Mouse (Mus musculus) liver, embryonic 16.5 days (tissue): Measurements from ENCODE around the gene Il5. TPM values are rescaled to one million over a fixed set of nuclear protein-coding genes. Genes with fewer than 3 reads are reported as not detected.

Experiments used
- ATAC-seq: fragments of 200-750 bp; cut with Nextera tagmentation; 2 replicates; pipeline ENCODE4 v1.8.0; 2017; ENCODE audit warnings: low read depth, mild to moderate bottlenecking, moderate number of reproducible peaks, moderate library complexity
- H3K27ac ChIP-seq: fragments of 300-500 bp; sonication (generic); 2 replicates; pipeline ENCODE4 v1.5.1; 2014; ENCODE audit warnings: mild to moderate bottlenecking, low read length
- H3K27me3 ChIP-seq: fragments of 300-500 bp; sonication (generic); 2 replicates; pipeline ENCODE4 v1.6.1; 2014; ENCODE audit warnings: low read depth, low read length, mixed read lengths; ENCODE audit not compliant: control insufficient read depth, insufficient read depth
- H3K36me3 ChIP-seq: fragments of 300-500 bp; sonication (generic); 2 replicates; pipeline ENCODE4 v1.6.1; 2014; ENCODE audit warnings: mild to moderate bottlenecking; ENCODE audit not compliant: control insufficient read depth, insufficient read depth
- H3K4me1 ChIP-seq: fragments of 300-500 bp; sonication (generic); 2 replicates; pipeline ENCODE4 v1.6.1; 2014; ENCODE audit warnings: low read depth, low read length, mixed read lengths; ENCODE audit not compliant: control insufficient read depth
- H3K4me2 ChIP-seq: fragments of 300-500 bp; sonication (generic); 2 replicates; pipeline ENCODE4 v1.6.1; 2014; ENCODE audit warnings: low read depth, low read length, mixed read lengths
- H3K4me3 ChIP-seq: fragments of 300-500 bp; sonication (generic); 2 replicates; pipeline ENCODE4 v1.5.1; 2014; ENCODE audit warnings: low read depth, mild to moderate bottlenecking, low read length
- H3K9ac ChIP-seq: fragments of 300-500 bp; sonication (generic); 2 replicates; pipeline ENCODE4 v1.6.1; 2014; ENCODE audit warnings: low read depth, low read length
- H3K9me3 ChIP-seq: fragments of 300-500 bp; sonication (generic); replicated peaks from 2 replicates; pipeline ENCODE4 v1.6.1; 2016; ENCODE audit warnings: low read length; ENCODE audit not compliant: control insufficient read depth
- WGBS: fragments of 180-500 bp; shearing (Covaris S2); extraction: QIAGEN DNeasy Blood & Tissue Kit; methylation state at CpG from one replicate; pipeline ENCODE4 v1.1.7; 2014; ENCODE audit not compliant: insufficient replicate concordance; 5-methylcytosine and 5-hydroxymethylcytosine counted together
- polyA plus RNA-seq: library from polyadenylated mRNA; unstranded; fragments of >200 nt; fragmentation: Nextera tagmentation; extraction: Ambion mirVana; gene quantifications from 2 replicates; pipeline ENCODE4 v1.2.1, GENCODE M21; 2015

Il5 gene
- polyA plus RNA-seq, 1 experiment from 2014 or later, result not detected

- peak; percentile 68 for ATAC-seq
- Histone ChIP-seq H3K36me3 (peaks cover 3% of the 10 kb centered on the region), H3K27ac (peak overlapping the region; percentile 83), H3K27me3 (no peaks in the 10 kb centered on the region), H3K4me2 (peak overlapping the region; percentile 93), H3K4me3 (peak overlapping the region; percentile 82), H3K4me1 (peaks cover 7% of the 10 kb centered on the region), H3K9me3 (no peaks in the 10 kb centered on the region), H3K9ac (peak overlapping the region; percentile 82)
- WGBS, result 5% methylated on average over 29 of the region's 29 CpGs
Observed at GRCm38 (mm10) chr11:53706236-53706933, 14.2 kb upstream of the Il5 start.

- no peaks in the 10 kb centered on the region for H3K36me3 ChIP-seq
- no peaks in the 10 kb centered on the region for H3K9me3 ChIP-seq
- ATAC-seq, result peak; percentile 97
- peak within 1 kb of the TSS; percentile 82 for H3K9ac ChIP-seq
- H3K27ac ChIP-seq, result peak within 1 kb of the TSS; percentile 83
- peak within 1 kb of the TSS; percentile 93 for H3K4me2 ChIP-seq
- 2% methylated on average over 55 of the region's 55 CpGs for WGBS
- H3K4me1 ChIP-seq, result peaks cover 7% of the 10 kb centered on the region
- H3K27me3 ChIP-seq, result no peaks in the 10 kb centered on the region
- H3K4me3 ChIP-seq, result peak within 1 kb of the TSS; percentile 82
Observed at GRCm38 (mm10) chr11:53706934-53707717, 13.5 kb upstream of the Il5 start, which contains the start of gene Rad50. Gene Rad50 (minus strand): TSS chr11:53707319.

- Histone ChIP-seq H3K4me2 (peak overlapping the region; percentile 93), H3K9me3 (no peaks in the 10 kb centered on the region), H3K36me3 (no peaks in the 10 kb centered on the region), H3K9ac (peak overlapping the region; percentile 82), H3K4me3 (peak overlapping the region; percentile 82), H3K27ac (peak overlapping the region; percentile 83; the same call in 1 of the 2 replicates), H3K4me1 (peaks cover 7% of the 10 kb centered on the region), H3K27me3 (no peaks in the 10 kb centered on the region)
- no peak for ATAC-seq
- 58% methylated on average over 3 of the region's 3 CpGs for WGBS
Observed at GRCm38 (mm10) chr11:53707718-53708009, 12.9 kb upstream of the Il5 start.

- no peak overlapping the region for H3K4me2 ChIP-seq
- no peak overlapping the region for H3K9ac ChIP-seq
- H3K9me3 ChIP-seq, result no peaks in the 10 kb centered on the region
- no peak overlapping the region for H3K4me3 ChIP-seq
- H3K27ac ChIP-seq, result no peak overlapping the region
- no peaks in the 10 kb centered on the region for H3K27me3 ChIP-seq
- H3K36me3 ChIP-seq, result no peaks in the 10 kb centered on the region
- no peak for ATAC-seq
- 63% methylated on average over 1 of the region's 1 CpGs for WGBS
- no peaks in the 10 kb centered on the region for H3K4me1 ChIP-seq
Observed at GRCm38 (mm10) chr11:53719701-53720100, 893 bp upstream of the Il5 start.

- no peak overlapping the region for H3K4me2 ChIP-seq
- no peaks in the 10 kb centered on the region for H3K4me1 ChIP-seq
- H3K27ac ChIP-seq, result no peak overlapping the region
- H3K4me3 ChIP-seq, result no peak overlapping the region
- no peaks in the 10 kb centered on the region for H3K36me3 ChIP-seq
- H3K9ac ChIP-seq, result no peak overlapping the region
- H3K9me3 ChIP-seq, result no peaks in the 10 kb centered on the region
- H3K27me3 ChIP-seq, result no peaks in the 10 kb centered on the region
- ATAC-seq, result no peak
- WGBS, result 80% methylated on average over 7 of the region's 7 CpGs
Observed at GRCm38 (mm10) chr11:53731457-53731856, 10.9 kb downstream of the Il5 start.

GRCm38 (mm10) chr11:53732244-53732643 lies 11.7 kb downstream of the Il5 start:
- H3K4me2 ChIP-seq, result no peak overlapping the region
- WGBS, result 48% methylated on average over 8 of the region's 8 CpGs
- H3K9ac ChIP-seq, result no peak overlapping the region
- H3K27ac ChIP-seq, result no peak overlapping the region
- H3K27me3 ChIP-seq, result no peaks in the 10 kb centered on the region
- H3K4me1 ChIP-seq, result no peaks in the 10 kb centered on the region
- no peak overlapping the region for H3K4me3 ChIP-seq
- no peaks in the 10 kb centered on the region for H3K36me3 ChIP-seq
- H3K9me3 ChIP-seq, result no peaks in the 10 kb centered on the region
- no peak for ATAC-seq

GRCm38 (mm10) chr11:53733824-53734223 lies 13.2 kb downstream of the Il5 start:
- Histone ChIP-seq H3K27me3 (no peaks in the 10 kb centered on the region), H3K36me3 (no peaks in the 10 kb centered on the region), H3K4me2 (no peak overlapping the region), H3K27ac (no peak overlapping the region), H3K4me3 (no peak overlapping the region), H3K4me1 (no peaks in the 10 kb centered on the region), H3K9me3 (no peaks in the 10 kb centered on the region), H3K9ac (no peak overlapping the region)
- no peak for ATAC-seq
- 76% methylated on average over 7 of the region's 7 CpGs for WGBS

- no peaks in the 10 kb centered on the region for H3K36me3 ChIP-seq
- H3K27me3 ChIP-seq, result no peaks in the 10 kb centered on the region
- no peak overlapping the region for H3K4me2 ChIP-seq
- no peaks in the 10 kb centered on the region for H3K4me1 ChIP-seq
- H3K9ac ChIP-seq, result no peak overlapping the region
- no peak for ATAC-seq
- no peaks in the 10 kb centered on the region for H3K9me3 ChIP-seq
- H3K27ac ChIP-seq, result no peak overlapping the region
- 58% methylated on average over 2 of the region's 2 CpGs for WGBS
- H3K4me3 ChIP-seq, result no peak overlapping the region
Observed at GRCm38 (mm10) chr11:53734431-53734830, 13.8 kb downstream of the Il5 start.
